Mouse (Mus musculus): Measurements from ENCODE around the gene Elovl5. TPM values are rescaled to one million over a fixed set of nuclear protein-coding genes. Genes with fewer than 3 reads are reported as not detected.

The Elovl5 gene
- total and polyA plus RNA-seq, 2 experiments from 2014 or later: 48.4 to 53.3 TPM

- Histone ChIP-seq H3K27ac (ENCODE audit: low read depth) (no peak overlapping the region), H3K27me3 (ENCODE audit: control insufficient read depth, insufficient read depth, low read length) (no peaks in the 10 kb centered on the region), H3K4me2 (ENCODE audit: low read depth, low read length) (no peak overlapping the region), H3K4me3 (ENCODE audit: low read depth, low read length) (no peak overlapping the region), H3K4me1 (ENCODE audit: control insufficient read depth, insufficient read depth) (peaks cover 33% of the 10 kb centered on the region), H3K9me3 (replicated peaks; ENCODE audit: control insufficient read depth, low read length) (no peaks in the 10 kb centered on the region), H3K36me3 (replicated peaks; ENCODE audit: control insufficient read depth, insufficient read depth, low read length) (0 out of 2 replicates have a peak, but pooled peaks cover 4% of the 10 kb centered on the region), H3K9ac (replicated peaks; ENCODE audit: low read depth, low read length) (no peak overlapping the region)
- DNase-seq (ENCODE audit: low spot score) (no peak), ATAC-seq (ENCODE audit: insufficient read depth, low read depth) (no peak)
- 85% methylated on average over 8 of the region's 8 CpGs for WGBS
- TF ChIP-seq CTCF (IDR thresholded peaks at IDR 0.05; ENCODE audit: low read depth): no peak
- TF ChIP-seq EP300 (IDR thresholded peaks at IDR 0.05; ENCODE audit: low read depth): no peak
Measured at GRCm38 (mm10) chr9:77923774-77924173, 6.6 kb downstream of the Elovl5 start.

GRCm38 (mm10) chr9:77924199-77924598 lies 7.0 kb downstream of the Elovl5 start:
- Histone ChIP-seq H3K9me3 (replicated peaks; ENCODE audit: control insufficient read depth, low read length) (no peaks in the 10 kb centered on the region), H3K36me3 (replicated peaks; ENCODE audit: control insufficient read depth, insufficient read depth, low read length) (0 out of 2 replicates have a peak, but pooled peaks cover 4% of the 10 kb centered on the region), H3K4me1 (ENCODE audit: control insufficient read depth, insufficient read depth) (peaks cover 33% of the 10 kb centered on the region), H3K4me2 (ENCODE audit: low read depth, low read length) (no peak overlapping the region), H3K27ac (ENCODE audit: low read depth) (no peak overlapping the region), H3K4me3 (ENCODE audit: low read depth, low read length) (no peak overlapping the region), H3K9ac (replicated peaks; ENCODE audit: low read depth, low read length) (no peak overlapping the region), H3K27me3 (ENCODE audit: control insufficient read depth, insufficient read depth, low read length) (no peaks in the 10 kb centered on the region)
- no peak for TF ChIP-seq CTCF (IDR thresholded peaks at IDR 0.05; ENCODE audit: low read depth)
- TF ChIP-seq EP300 (IDR thresholded peaks at IDR 0.05; ENCODE audit: low read depth): no peak
- no peak for ATAC-seq (ENCODE audit: insufficient read depth, low read depth)
- 62% methylated on average over 11 of the region's 11 CpGs for WGBS
- DNase-seq (ENCODE audit: low spot score): no peak

- Histone ChIP-seq H3K4me1 (ENCODE audit: control insufficient read depth, insufficient read depth) (peaks cover 42% of the 10 kb centered on the region), H3K4me3 (ENCODE audit: low read depth, low read length) (no peak overlapping the region), H3K9ac (replicated peaks; ENCODE audit: low read depth, low read length) (no peak overlapping the region), H3K4me2 (ENCODE audit: low read depth, low read length) (no peak overlapping the region), H3K27ac (ENCODE audit: low read depth) (no peak overlapping the region), H3K9me3 (replicated peaks; ENCODE audit: control insufficient read depth, low read length) (no peaks in the 10 kb centered on the region), H3K27me3 (ENCODE audit: control insufficient read depth, insufficient read depth, low read length) (no peaks in the 10 kb centered on the region), H3K36me3 (replicated peaks; ENCODE audit: control insufficient read depth, insufficient read depth, low read length) (0 out of 2 replicates have a peak, but pooled peaks cover 4% of the 10 kb centered on the region)
- 79% methylated on average over 8 of the region's 8 CpGs for whole genome bisulfite sequencing
- no peak for DNase-seq (ENCODE audit: low spot score)
- ATAC-seq (ENCODE audit: insufficient read depth, low read depth): no peak
- TF ChIP-seq EP300 (IDR thresholded peaks at IDR 0.05; ENCODE audit: low read depth) (no peak), CTCF (IDR thresholded peaks at IDR 0.05; ENCODE audit: low read depth) (no peak)
Measured at GRCm38 (mm10) chr9:77926151-77926550, 9.0 kb downstream of the Elovl5 start.

GRCm38 (mm10) chr9:77926911-77927310 lies 9.7 kb downstream of the Elovl5 start:
- ATAC-seq (ENCODE audit: insufficient read depth, low read depth): no peak
- DNase-seq (ENCODE audit: low spot score): no peak
- Histone ChIP-seq H3K27me3 (ENCODE audit: control insufficient read depth, insufficient read depth, low read length) (no peaks in the 10 kb centered on the region), H3K9ac (replicated peaks; ENCODE audit: low read depth, low read length) (no peak overlapping the region), H3K4me3 (ENCODE audit: low read depth, low read length) (no peak overlapping the region), H3K36me3 (replicated peaks; ENCODE audit: control insufficient read depth, insufficient read depth, low read length) (0 out of 2 replicates have a peak, but pooled peaks cover 4% of the 10 kb centered on the region), H3K9me3 (replicated peaks; ENCODE audit: control insufficient read depth, low read length) (no peaks in the 10 kb centered on the region), H3K4me2 (ENCODE audit: low read depth, low read length) (no peak overlapping the region), H3K27ac (ENCODE audit: low read depth) (0 out of 2 replicates have a peak overlapping the region, but pooled peaks have one; percentile 15), H3K4me1 (ENCODE audit: control insufficient read depth, insufficient read depth) (peaks cover 41% of the 10 kb centered on the region)
- WGBS: 46% methylated on average over 5 of the region's 5 CpGs
- TF ChIP-seq CTCF (IDR thresholded peaks at IDR 0.05; ENCODE audit: low read depth): no peak
- TF ChIP-seq EP300 (IDR thresholded peaks at IDR 0.05; ENCODE audit: low read depth): no peak

GRCm38 (mm10) chr9:77927431-77927830 lies 10.3 kb downstream of the Elovl5 start:
- H3K4me3 ChIP-seq (ENCODE audit: low read depth, low read length): no peak overlapping the region
- TF ChIP-seq EP300 (IDR thresholded peaks at IDR 0.05; ENCODE audit: low read depth): no peak
- TF ChIP-seq CTCF (IDR thresholded peaks at IDR 0.05; ENCODE audit: low read depth): no peak
- H3K9ac ChIP-seq (replicated peaks; ENCODE audit: low read depth, low read length): no peak overlapping the region
- H3K27me3 ChIP-seq (ENCODE audit: control insufficient read depth, insufficient read depth, low read length): no peaks in the 10 kb centered on the region
- whole genome bisulfite sequencing: 37% methylated on average over 6 of the region's 6 CpGs
- H3K27ac ChIP-seq (ENCODE audit: low read depth): peak overlapping the region; percentile 15; the same call in 1 of the 2 replicates
- no peak overlapping the region for H3K4me2 ChIP-seq (ENCODE audit: low read depth, low read length)
- no peak for DNase-seq (ENCODE audit: low spot score)
- H3K4me1 ChIP-seq (ENCODE audit: control insufficient read depth, insufficient read depth): peaks cover 42% of the 10 kb centered on the region
- no peaks in the 10 kb centered on the region for H3K9me3 ChIP-seq (replicated peaks; ENCODE audit: control insufficient read depth, low read length)
- no peaks in the 10 kb centered on the region for H3K36me3 ChIP-seq (replicated peaks; ENCODE audit: control insufficient read depth, insufficient read depth, low read length)
- ATAC-seq (ENCODE audit: insufficient read depth, low read depth): no peak

GRCm38 (mm10) chr9:77928769-77929168 lies 11.6 kb downstream of the Elovl5 start:
- Histone ChIP-seq H3K9me3 (replicated peaks; ENCODE audit: control insufficient read depth, low read length) (no peaks in the 10 kb centered on the region), H3K4me3 (ENCODE audit: low read depth, low read length) (no peak overlapping the region), H3K9ac (replicated peaks; ENCODE audit: low read depth, low read length) (no peak overlapping the region), H3K36me3 (replicated peaks; ENCODE audit: control insufficient read depth, insufficient read depth, low read length) (no peaks in the 10 kb centered on the region), H3K27me3 (ENCODE audit: control insufficient read depth, insufficient read depth, low read length) (no peaks in the 10 kb centered on the region), H3K4me1 (ENCODE audit: control insufficient read depth, insufficient read depth) (peaks cover 42% of the 10 kb centered on the region), H3K27ac (ENCODE audit: low read depth) (no peak overlapping the region), H3K4me2 (ENCODE audit: low read depth, low read length) (no peak overlapping the region)
- WGBS: 78% methylated on average over 4 of the region's 4 CpGs
- TF ChIP-seq EP300 (IDR thresholded peaks at IDR 0.05; ENCODE audit: low read depth): no peak
- ATAC-seq (ENCODE audit: insufficient read depth, low read depth) (no peak), DNase-seq (ENCODE audit: low spot score) (no peak)
